Mouse (Mus musculus) CD4-positive, CD25-positive, alpha-beta regulatory T cell, adult 4 months (primary cell): ENCODE results near the gene Slc35f3. TPM values are rescaled to one million over a fixed set of nuclear protein-coding genes. Genes with fewer than 3 reads are reported as not detected.

Source experiments
- ATAC-seq: one replicate; pipeline ENCODE4 v1.8.0; 2017
- polyA plus RNA-seq, 2 experiments: library from polyadenylated mRNA; unstranded; fragments of 100-300 nt; shearing (Covaris generic); gene quantifications; one replicate each; pipeline ENCODE4 v1.2.1; 2017

Gene Slc35f3
- polyA plus RNA-seq, 2 experiments from 2014 or later, result not detected

DNA sequence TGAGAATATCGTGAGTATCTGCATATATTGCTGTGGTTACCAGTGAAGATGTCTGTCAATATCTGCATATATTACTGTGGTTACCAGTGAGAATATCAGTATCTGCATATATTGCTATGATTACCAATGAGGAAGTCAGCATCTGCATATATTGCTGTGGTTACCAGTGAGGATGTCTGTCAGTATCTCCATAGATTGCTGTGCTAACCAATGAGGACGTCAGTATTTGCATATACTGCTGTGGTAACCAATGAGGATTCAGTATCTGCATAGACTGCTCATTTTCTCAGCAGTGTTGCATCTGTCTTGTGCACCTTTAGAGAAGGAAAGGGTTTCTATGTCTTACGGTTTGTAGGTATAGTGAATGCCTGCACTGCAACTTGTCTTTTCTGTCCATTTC is 122.5 kb downstream of the Slc35f3 start:
- peak; percentile 8 for ATAC-seq

DNA sequence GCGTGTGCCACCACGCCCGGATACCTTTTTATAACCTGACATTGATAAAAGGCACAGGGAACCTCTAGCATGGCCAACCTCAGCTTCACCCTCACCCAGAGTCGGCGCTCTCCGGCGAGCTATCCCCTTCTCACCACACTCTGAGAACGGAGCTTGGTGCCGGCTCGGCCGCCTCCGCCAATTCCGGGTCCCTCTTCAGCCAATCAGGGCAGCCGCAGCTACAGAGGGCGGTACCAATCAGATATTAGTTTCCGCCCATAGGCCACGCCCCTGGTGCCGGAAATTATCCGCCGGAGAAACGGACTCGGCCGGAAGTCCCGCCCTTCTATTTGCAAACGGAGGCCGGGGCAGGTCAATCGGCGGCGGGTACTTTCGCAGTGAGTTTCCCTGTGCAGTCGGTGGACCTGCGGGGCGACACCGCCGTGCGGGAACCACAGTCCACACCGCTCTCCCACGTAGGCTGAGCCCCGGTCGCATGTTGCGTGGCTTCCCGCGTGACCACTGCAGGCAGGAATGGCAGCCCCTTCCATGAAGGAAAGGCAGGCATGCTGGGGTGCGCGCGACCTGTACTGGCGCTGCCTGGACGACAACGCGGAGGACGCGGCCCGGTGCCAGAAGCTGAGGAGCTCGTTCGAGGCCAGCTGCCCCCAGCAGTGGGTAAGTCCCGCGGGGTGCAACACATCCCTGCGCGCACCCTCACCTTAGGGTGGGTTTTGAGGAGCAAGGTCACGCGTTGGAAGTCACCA is 124.0 kb downstream of the Slc35f3 start, which contains the start of gene Coa6:
Gene Coa6, plus strand, starts transcription at position 342 of the 746 bp plus-strand sequence.
- ATAC-seq, result peak; percentile 98

DNA sequence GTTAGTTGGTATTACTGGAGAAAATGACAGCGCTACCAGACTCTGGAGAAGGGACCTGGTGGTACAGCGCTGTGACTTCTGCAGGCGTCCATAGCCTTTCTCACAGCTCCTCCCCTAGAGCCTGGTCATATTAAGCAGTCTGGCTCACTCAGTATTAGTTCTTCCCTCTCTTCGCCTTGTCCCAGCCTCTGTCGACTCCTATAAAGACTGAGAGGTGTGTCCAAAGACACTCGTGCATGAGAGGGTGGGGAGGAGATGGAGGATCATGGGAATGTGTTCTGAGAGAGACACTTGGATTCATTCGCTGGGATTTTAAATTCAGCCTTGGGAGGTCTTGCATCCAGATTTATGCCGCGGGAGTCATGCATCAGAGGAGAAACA is 124.6 kb downstream of the Slc35f3 start:
- no peak for ATAC-seq

GRCm38 (mm10) chr8:126424163-126424562 is 125.8 kb downstream of the Slc35f3 start:
- no peak for ATAC-seq

- no peak for ATAC-seq
Measured at GRCm38 (mm10) chr8:126424946-126425345, 126.6 kb downstream of the Slc35f3 start.

GRCm38 (mm10) chr8:126429635-126430034 is 131.3 kb downstream of the Slc35f3 start:
- no peak for ATAC-seq

GRCm38 (mm10) chr8:126433827-126434226 is 135.5 kb downstream of the Slc35f3 start:
- ATAC-seq, result no peak

GRCm38 (mm10) chr8:126438937-126439336 is 140.6 kb downstream of the Slc35f3 start:
- no peak for ATAC-seq

Other genes with a start within 250 kb of the Slc35f3 start
- gene Coa6, start 124.0 kb downstream of the Slc35f3 start, polyA plus RNA-seq, result 10 to 100 TPM; 49.3 to 50.9 TPM
- 1 to 10 TPM; 2.0 to 2.2 TPM for gene Tarbp1, start 176.5 kb downstream of the Slc35f3 start, polyA plus RNA-seq